ENCODE assay signal across 23 mouse cellular contexts in the genomic region with DNA sequence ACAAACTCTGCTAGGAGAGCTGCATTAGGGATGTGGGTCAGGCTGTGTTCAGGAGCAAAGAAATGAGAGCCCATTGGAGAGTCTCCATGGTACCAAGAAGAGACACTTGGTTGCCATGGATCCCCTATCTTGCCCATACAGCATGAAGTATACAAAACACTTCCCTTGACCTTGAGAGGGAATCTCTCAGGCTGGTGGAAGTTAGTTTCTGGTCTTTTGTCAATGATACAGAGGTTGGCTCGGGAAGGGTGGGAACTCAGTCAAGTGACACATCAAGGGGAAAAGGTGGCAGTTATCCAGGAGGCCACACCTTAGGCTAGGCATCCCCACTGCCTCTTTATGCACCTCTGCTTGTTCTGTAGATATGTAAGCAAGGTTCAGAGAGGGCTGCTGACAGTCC.
DNase-seq lines count a peak whose midpoint lies in the region; ATAC-seq and TF ChIP-seq lines count a peak whose summit lies in the region.
"Had no signal": no experiment of that assay in that cellular context is flagged by ENCODE, and none has a peak within 500 bp of the region (broad histone marks: within the 10 kb centered on the region; RNA-seq: fewer than 3 reads in every experiment).

No protein-coding gene starts in this region.

- no peak for TF ChIP-seq CTCF in lung, postnatal 0 days (IDR thresholded peaks at IDR 0.05)
- TF ChIP-seq CTCF in liver, postnatal 0 days (IDR thresholded peaks at IDR 0.05; ENCODE audit: low read depth) = no peak

- 0 out of 2 replicates have a peak, but pooled peaks have one; percentile 50 for ATAC-seq in hindbrain, embryonic 16.5 days
- peak; percentile 47 for ATAC-seq in lung, postnatal 0 days
- ATAC-seq in liver, postnatal 0 days = no peak
- ATAC-seq: CD4-positive, CD25-positive, alpha-beta regulatory T cell, adult 4 months; forebrain, embryonic 14.5 days; intestine, embryonic 16.5 days; midbrain, embryonic 13.5 days had no signal

- H3K9ac ChIP-seq in hindbrain, embryonic 16.5 days (ENCODE audit: low read depth, low read length) = no peak overlapping the region
- H3K9ac ChIP-seq in lung, postnatal 0 days (replicated peaks; ENCODE audit: low read depth) = no peak overlapping the region
- no peak overlapping the region for H3K9ac ChIP-seq in liver, postnatal 0 days (replicated peaks)
- H3K9ac ChIP-seq: heart, embryonic 15.5 days; limb, embryonic 15.5 days; liver, embryonic 13.5 days; midbrain, embryonic 13.5 days had no signal

- TF ChIP-seq EP300 in lung, postnatal 0 days (IDR thresholded peaks at IDR 0.05) = 0 out of 2 replicates have a peak, but pooled peaks have one; percentile 15
- no peak for TF ChIP-seq EP300 in liver, postnatal 0 days (IDR thresholded peaks at IDR 0.05; ENCODE audit: low read depth)

- peaks cover 9% of the 10 kb centered on the region for H3K4me1 ChIP-seq in hindbrain, embryonic 16.5 days (ENCODE audit: control insufficient read depth, insufficient read depth, low read depth, low read length)
- peaks cover 14% of the 10 kb centered on the region for H3K4me1 ChIP-seq in hindbrain, embryonic 10.5 days (replicated peaks)
- no peaks in the 10 kb centered on the region for H3K4me1 ChIP-seq in lung, postnatal 0 days (ENCODE audit: insufficient read depth, low read depth, low read length)
- peaks cover 6% of the 10 kb centered on the region; the same call in 1 of the 2 replicates for H3K4me1 ChIP-seq in liver, postnatal 0 days (ENCODE audit: insufficient read depth)

- no peaks in the 10 kb centered on the region for H3K9me3 ChIP-seq in hindbrain, embryonic 16.5 days (ENCODE audit: control insufficient read depth, low read length)
- H3K9me3 ChIP-seq in hindbrain, embryonic 10.5 days = no peaks in the 10 kb centered on the region
- H3K9me3 ChIP-seq in lung, postnatal 0 days (ENCODE audit: low read length) = no peaks in the 10 kb centered on the region
- H3K9me3 ChIP-seq in liver, postnatal 0 days (ENCODE audit: low read length) = no peaks in the 10 kb centered on the region
- H3K9me3 ChIP-seq: heart, embryonic 15.5 days; limb, embryonic 10.5 days; limb, embryonic 15.5 days; liver, embryonic 13.5 days; midbrain, embryonic 13.5 days had no signal

- 40% methylated on average over 1 of the region's 1 CpGs for WGBS in hindbrain, embryonic 16.5 days
- WGBS in hindbrain, embryonic 10.5 days = 53% methylated on average over 1 of the region's 1 CpGs
- 30% methylated on average over 1 of the region's 1 CpGs for WGBS in lung, postnatal 0 days
- 41% methylated on average over 1 of the region's 1 CpGs for WGBS in liver, postnatal 0 days (ENCODE audit: insufficient replicate concordance)

- no peak overlapping the region for H3K27ac ChIP-seq in hindbrain, embryonic 16.5 days (ENCODE audit: low read depth, low read length)
- no peak overlapping the region for H3K27ac ChIP-seq in hindbrain, embryonic 10.5 days
- no peak overlapping the region for H3K27ac ChIP-seq in lung, postnatal 0 days (ENCODE audit: low read length)
- no peak overlapping the region for H3K27ac ChIP-seq in liver, postnatal 0 days (ENCODE audit: low read depth)
- H3K27ac ChIP-seq: heart, embryonic 15.5 days; kidney, postnatal 0 days; limb, embryonic 10.5 days; limb, embryonic 15.5 days; liver, embryonic 13.5 days; macrophage; midbrain, embryonic 13.5 days had no signal

- H3K36me3 ChIP-seq in hindbrain, embryonic 16.5 days (ENCODE audit: control insufficient read depth, insufficient read depth, low read length) = no peaks in the 10 kb centered on the region
- no peaks in the 10 kb centered on the region for H3K36me3 ChIP-seq in hindbrain, embryonic 10.5 days
- no peaks in the 10 kb centered on the region for H3K36me3 ChIP-seq in lung, postnatal 0 days (ENCODE audit: insufficient read depth, low read length)
- H3K36me3 ChIP-seq in liver, postnatal 0 days (replicated peaks; ENCODE audit: insufficient read depth, low read length) = no peaks in the 10 kb centered on the region
- H3K36me3 ChIP-seq: heart, embryonic 15.5 days; limb, embryonic 10.5 days; limb, embryonic 15.5 days; liver, embryonic 13.5 days; midbrain, embryonic 13.5 days had no signal

- H3K4me2 ChIP-seq in hindbrain, embryonic 16.5 days (ENCODE audit: low read length) = no peak overlapping the region
- H3K4me2 ChIP-seq in lung, postnatal 0 days (replicated peaks; ENCODE audit: low read depth, low read length) = no peak overlapping the region
- no peak overlapping the region for H3K4me2 ChIP-seq in liver, postnatal 0 days (ENCODE audit: low read depth, low read length)
- H3K4me2 ChIP-seq: heart, embryonic 15.5 days; limb, embryonic 15.5 days; liver, embryonic 13.5 days; midbrain, embryonic 13.5 days had no signal

- H3K27me3 ChIP-seq in hindbrain, embryonic 16.5 days (replicated peaks; ENCODE audit: control insufficient read depth, insufficient read depth, low read length) = no peaks in the 10 kb centered on the region
- 0 out of 2 replicates have a peak, but pooled peaks cover 6% of the 10 kb centered on the region for H3K27me3 ChIP-seq in hindbrain, embryonic 10.5 days (ENCODE audit: insufficient read depth, poor library complexity, severe bottlenecking)
- no peaks in the 10 kb centered on the region for H3K27me3 ChIP-seq in lung, postnatal 0 days (replicated peaks; ENCODE audit: insufficient read depth, low read length)
- H3K27me3 ChIP-seq in liver, postnatal 0 days (ENCODE audit: insufficient read depth, low read length) = no peaks in the 10 kb centered on the region
- H3K27me3 ChIP-seq: heart, embryonic 15.5 days; limb, embryonic 15.5 days; liver, embryonic 13.5 days; midbrain, embryonic 13.5 days had no signal

- no peak for DNase-seq in hindbrain, embryonic 10.5 days (ENCODE audit: low spot score)
- DNase-seq in lung, postnatal 0 days (ENCODE audit: low spot score) = peak; percentile 43
- DNase-seq in lung, postnatal 36 days = no peak
- DNase-seq in ES-CJ7 (ENCODE audit: low read depth, low spot score) (peak; percentile 59), R1 (ENCODE audit: low read depth, low spot score) (peak; percentile 38)
- no peak for DNase-seq in liver, postnatal 0 days
- DNase-seq: adrenal gland, postnatal 10 days; cerebellum, adult 8-10 months; cerebellum, postnatal 25 days; gastrocnemius, postnatal 14 days; kidney, adult 8-10 months; liver, embryonic 13.5 days; thymus, postnatal 4 days had no signal

- no peak overlapping the region for H3K4me3 ChIP-seq in hindbrain, embryonic 16.5 days (ENCODE audit: low read length)
- H3K4me3 ChIP-seq in hindbrain, embryonic 10.5 days = no peak overlapping the region
- H3K4me3 ChIP-seq in lung, postnatal 0 days (ENCODE audit: low read depth, low read length) = no peak overlapping the region
- H3K4me3 ChIP-seq in liver, postnatal 0 days (ENCODE audit: low read depth, low read length) = no peak overlapping the region
- H3K4me3 ChIP-seq: heart, embryonic 15.5 days; limb, embryonic 10.5 days; limb, embryonic 15.5 days; liver, embryonic 13.5 days; midbrain, embryonic 13.5 days had no signal

Comparison
In these comparisons a context has a peak if more than half of its experiments do, and no peak if none do; other contexts are left out.
1. DNase-seq: peak in lung, postnatal 0 days (single experiment), ES-CJ7 (single experiment) and R1 (single experiment); none in hindbrain, embryonic 10.5 days (single experiment), lung, postnatal 36 days (single experiment) and liver, postnatal 0 days (single experiment).